Mouse (Mus musculus): Measurements from ENCODE around the gene Ubac1. TPM values are rescaled to one million over a fixed set of nuclear protein-coding genes. Genes with fewer than 3 reads are reported as not detected.

The Ubac1 gene
- polyA plus RNA-seq, 1 experiment: 65.1 TPM

DNA sequence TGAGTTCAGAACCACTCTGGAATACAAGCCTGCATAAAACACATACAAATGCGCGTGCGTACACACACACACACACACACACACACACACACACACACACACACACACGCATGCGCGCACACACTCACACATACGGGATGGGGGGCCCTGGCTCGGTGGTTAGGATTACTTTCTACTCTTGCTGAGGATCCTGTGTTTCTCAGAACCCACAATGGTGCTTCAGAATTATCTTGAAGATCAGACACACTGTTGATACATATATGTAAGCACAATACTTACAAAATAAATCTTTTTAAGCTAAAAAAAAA is 665 bp upstream of the Ubac1 start:
- Histone ChIP-seq H3K4me3 (ENCODE audit: control insufficient read depth, low read depth, low read length) (peak overlapping the region; percentile 68), H3K27ac (ENCODE audit: control insufficient read depth, insufficient read depth, low read depth, low read length) (no peak overlapping the region)

GRCm38 (mm10) chr2:26020714-26021560 is 610 bp downstream of the Ubac1 start:
- Histone ChIP-seq H3K27ac (ENCODE audit: control insufficient read depth, insufficient read depth, low read depth, low read length) (peak overlapping the region; percentile 32; the same call in 1 of the 2 replicates), H3K4me3 (ENCODE audit: control insufficient read depth, low read depth, low read length) (peak overlapping the region; percentile 92), H3K36me3 (ENCODE audit: control insufficient read depth, insufficient read depth, low read length) (no peaks in the 10 kb centered on the region), H3K27me3 (ENCODE audit: control insufficient read depth, insufficient read depth, low read length) (no peaks in the 10 kb centered on the region), H3K4me1 (ENCODE audit: control insufficient read depth, insufficient read depth, low read length) (peaks cover 3% of the 10 kb centered on the region)
- no peak for TF ChIP-seq POLR2A (IDR thresholded peaks at IDR 0.05; ENCODE audit: control insufficient read depth, low read depth, low read length)
- TF ChIP-seq CTCF (IDR thresholded peaks at IDR 0.05; ENCODE audit: control insufficient read depth, insufficient read depth, insufficient replicate concordance, low read depth, low read length): no peak

More for the DNA sequence above, 665 bp upstream of the Ubac1 start:
- no peaks in the 10 kb centered on the region for H3K27me3 ChIP-seq (ENCODE audit: control insufficient read depth, insufficient read depth, low read length)
- TF ChIP-seq POLR2A (IDR thresholded peaks at IDR 0.05; ENCODE audit: control insufficient read depth, low read depth, low read length) (no peak), CTCF (IDR thresholded peaks at IDR 0.05; ENCODE audit: control insufficient read depth, insufficient read depth, insufficient replicate concordance, low read depth, low read length) (no peak)
- peaks cover 3% of the 10 kb centered on the region for H3K4me1 ChIP-seq (ENCODE audit: control insufficient read depth, insufficient read depth, low read length)
- no peaks in the 10 kb centered on the region for H3K36me3 ChIP-seq (ENCODE audit: control insufficient read depth, insufficient read depth, low read length)

- Histone ChIP-seq H3K4me3 (ENCODE audit: control insufficient read depth, low read depth, low read length) (no peak overlapping the region), H3K4me1 (ENCODE audit: control insufficient read depth, insufficient read depth, low read length) (peaks cover 3% of the 10 kb centered on the region), H3K36me3 (ENCODE audit: control insufficient read depth, insufficient read depth, low read length) (no peaks in the 10 kb centered on the region), H3K27ac (ENCODE audit: control insufficient read depth, insufficient read depth, low read depth, low read length) (no peak overlapping the region), H3K27me3 (ENCODE audit: control insufficient read depth, insufficient read depth, low read length) (no peaks in the 10 kb centered on the region)
- TF ChIP-seq POLR2A (IDR thresholded peaks at IDR 0.05; ENCODE audit: control insufficient read depth, low read depth, low read length): no peak
- TF ChIP-seq CTCF (IDR thresholded peaks at IDR 0.05; ENCODE audit: control insufficient read depth, insufficient read depth, insufficient replicate concordance, low read depth, low read length): no peak
Measured at GRCm38 (mm10) chr2:26019923-26020322, 1.6 kb downstream of the Ubac1 start.

- TF ChIP-seq CTCF (IDR thresholded peaks at IDR 0.05; ENCODE audit: control insufficient read depth, insufficient read depth, insufficient replicate concordance, low read depth, low read length) (no peak), POLR2A (IDR thresholded peaks at IDR 0.05; ENCODE audit: control insufficient read depth, low read depth, low read length) (no peak)
Measured at GRCm38 (mm10) chr2:26017326-26017725, 4.2 kb downstream of the Ubac1 start.

GRCm38 (mm10) chr2:26013674-26014073 is 7.9 kb downstream of the Ubac1 start:
- Histone ChIP-seq H3K27me3 (ENCODE audit: control insufficient read depth, insufficient read depth, low read length) (no peaks in the 10 kb centered on the region), H3K4me1 (ENCODE audit: control insufficient read depth, insufficient read depth, low read length) (no peaks in the 10 kb centered on the region), H3K4me3 (ENCODE audit: control insufficient read depth, low read depth, low read length) (no peak overlapping the region), H3K36me3 (ENCODE audit: control insufficient read depth, insufficient read depth, low read length) (peaks cover 6% of the 10 kb centered on the region), H3K27ac (ENCODE audit: control insufficient read depth, insufficient read depth, low read depth, low read length) (no peak overlapping the region)
- no peak for TF ChIP-seq POLR2A (IDR thresholded peaks at IDR 0.05; ENCODE audit: control insufficient read depth, low read depth, low read length)
- no peak for TF ChIP-seq CTCF (IDR thresholded peaks at IDR 0.05; ENCODE audit: control insufficient read depth, insufficient read depth, insufficient replicate concordance, low read depth, low read length)

More at GRCm38 (mm10) chr2:26017326-26017725, 4.2 kb downstream of the Ubac1 start:
- H3K4me1 ChIP-seq (ENCODE audit: control insufficient read depth, insufficient read depth, low read length): peaks cover 3% of the 10 kb centered on the region
- H3K36me3 ChIP-seq (ENCODE audit: control insufficient read depth, insufficient read depth, low read length): no peaks in the 10 kb centered on the region
- no peaks in the 10 kb centered on the region for H3K27me3 ChIP-seq (ENCODE audit: control insufficient read depth, insufficient read depth, low read length)
- no peak overlapping the region for H3K4me3 ChIP-seq (ENCODE audit: control insufficient read depth, low read depth, low read length)
- no peak overlapping the region for H3K27ac ChIP-seq (ENCODE audit: control insufficient read depth, insufficient read depth, low read depth, low read length)

- Histone ChIP-seq H3K27ac (ENCODE audit: control insufficient read depth, insufficient read depth, low read depth, low read length) (no peak overlapping the region), H3K4me3 (ENCODE audit: control insufficient read depth, low read depth, low read length) (peak overlapping the region; percentile 48), H3K4me1 (ENCODE audit: control insufficient read depth, insufficient read depth, low read length) (no peaks in the 10 kb centered on the region), H3K36me3 (ENCODE audit: control insufficient read depth, insufficient read depth, low read length) (peaks cover 11% of the 10 kb centered on the region), H3K27me3 (ENCODE audit: control insufficient read depth, insufficient read depth, low read length) (no peaks in the 10 kb centered on the region)
- TF ChIP-seq POLR2A (IDR thresholded peaks at IDR 0.05; ENCODE audit: control insufficient read depth, low read depth, low read length) (no peak), CTCF (IDR thresholded peaks at IDR 0.05; ENCODE audit: control insufficient read depth, insufficient read depth, insufficient replicate concordance, low read depth, low read length) (no peak)
Measured at GRCm38 (mm10) chr2:26011420-26011819, 10.1 kb downstream of the Ubac1 start.

DNA sequence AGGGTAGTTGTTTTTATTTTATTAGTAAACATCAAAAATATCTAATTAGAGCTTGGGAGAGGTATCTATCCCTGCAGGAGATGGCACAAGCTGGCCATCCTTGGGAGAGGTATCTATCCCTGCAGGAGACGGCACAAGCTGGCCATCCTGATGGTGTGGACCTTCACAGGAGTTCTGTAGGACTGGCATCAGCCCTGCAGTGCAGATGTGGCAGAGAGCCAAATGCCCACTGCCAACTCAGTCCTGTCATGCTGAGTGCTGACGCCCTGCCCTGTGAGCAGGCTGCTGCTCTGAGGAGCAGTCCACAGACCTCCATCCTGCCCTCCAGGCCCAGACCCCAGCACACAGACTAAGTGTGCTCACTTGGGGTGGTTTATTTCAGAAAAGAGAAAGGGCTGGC is 19.5 kb downstream of the Ubac1 start:
- Histone ChIP-seq H3K27me3 (ENCODE audit: control insufficient read depth, insufficient read depth, low read length) (no peaks in the 10 kb centered on the region), H3K4me3 (ENCODE audit: control insufficient read depth, low read depth, low read length) (no peak overlapping the region), H3K27ac (ENCODE audit: control insufficient read depth, insufficient read depth, low read depth, low read length) (no peak overlapping the region), H3K4me1 (ENCODE audit: control insufficient read depth, insufficient read depth, low read length) (no peaks in the 10 kb centered on the region), H3K36me3 (ENCODE audit: control insufficient read depth, insufficient read depth, low read length) (peaks cover 6% of the 10 kb centered on the region)
- no peak for TF ChIP-seq POLR2A (IDR thresholded peaks at IDR 0.05; ENCODE audit: control insufficient read depth, low read depth, low read length)
- no peak for TF ChIP-seq CTCF (IDR thresholded peaks at IDR 0.05; ENCODE audit: control insufficient read depth, insufficient read depth, insufficient replicate concordance, low read depth, low read length)
